In the genomic region with DNA sequence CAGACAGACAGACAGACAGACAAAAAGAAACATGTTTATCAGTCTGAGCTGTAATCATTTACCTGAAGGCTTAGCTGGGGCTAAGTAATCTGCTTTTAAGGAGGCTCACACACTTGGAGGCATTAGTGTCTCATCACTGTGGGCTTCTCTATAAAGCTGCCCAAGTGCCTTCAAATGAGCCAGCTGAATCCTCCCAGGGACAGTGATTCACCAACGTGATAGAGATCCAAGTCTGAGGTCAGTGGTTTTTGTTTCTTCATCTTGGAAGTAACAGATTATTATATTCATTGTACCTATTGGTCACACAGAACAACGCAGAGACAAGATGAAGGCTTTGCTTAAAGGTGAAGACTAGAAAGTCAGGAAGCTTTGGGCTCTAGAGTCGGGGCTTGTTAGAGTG, we compare ENCODE assay signal across 15 mouse cellular contexts.
"Had no signal": no experiment of that assay in that cellular context is flagged by ENCODE, and none has a peak within 500 bp of the region (broad histone marks: within the 10 kb centered on the region; RNA-seq: fewer than 3 reads in every experiment).

No protein-coding gene starts in this region.

- H3K4me1 ChIP-seq: midbrain, embryonic 13.5 days; neural tube, embryonic 12.5 days had no signal

- H3K27ac ChIP-seq: lung, embryonic 15.5 days; macrophage; midbrain, embryonic 13.5 days; midbrain, embryonic 15.5 days; neural tube, embryonic 12.5 days had no signal

- H3K36me3 ChIP-seq: lung, embryonic 15.5 days; midbrain, embryonic 13.5 days; midbrain, embryonic 15.5 days; neural tube, embryonic 12.5 days had no signal

- H3K9me3 ChIP-seq: lung, embryonic 15.5 days; midbrain, embryonic 15.5 days; neural tube, embryonic 12.5 days had no signal

- H3K4me3 ChIP-seq: lung, embryonic 15.5 days; megakaryocyte, embryonic 14.5 days; midbrain, embryonic 13.5 days; midbrain, embryonic 15.5 days; neural tube, embryonic 12.5 days had no signal

- H3K27me3 ChIP-seq: lung, embryonic 15.5 days; midbrain, embryonic 13.5 days; midbrain, embryonic 15.5 days; neural tube, embryonic 12.5 days had no signal

- DNase-seq: liver, postnatal 0 days; lung, adult 2 months; lung, postnatal 14 days; lung, postnatal 36 days; right cerebral cortex, postnatal 14 days; spleen, adult 18-20 months; thymus, adult 18-20 months; thymus, postnatal 14 days; thymus, postnatal 36 days had no signal
